8 mouse cellular contexts compared by ENCODE assay signal in the genomic region with DNA sequence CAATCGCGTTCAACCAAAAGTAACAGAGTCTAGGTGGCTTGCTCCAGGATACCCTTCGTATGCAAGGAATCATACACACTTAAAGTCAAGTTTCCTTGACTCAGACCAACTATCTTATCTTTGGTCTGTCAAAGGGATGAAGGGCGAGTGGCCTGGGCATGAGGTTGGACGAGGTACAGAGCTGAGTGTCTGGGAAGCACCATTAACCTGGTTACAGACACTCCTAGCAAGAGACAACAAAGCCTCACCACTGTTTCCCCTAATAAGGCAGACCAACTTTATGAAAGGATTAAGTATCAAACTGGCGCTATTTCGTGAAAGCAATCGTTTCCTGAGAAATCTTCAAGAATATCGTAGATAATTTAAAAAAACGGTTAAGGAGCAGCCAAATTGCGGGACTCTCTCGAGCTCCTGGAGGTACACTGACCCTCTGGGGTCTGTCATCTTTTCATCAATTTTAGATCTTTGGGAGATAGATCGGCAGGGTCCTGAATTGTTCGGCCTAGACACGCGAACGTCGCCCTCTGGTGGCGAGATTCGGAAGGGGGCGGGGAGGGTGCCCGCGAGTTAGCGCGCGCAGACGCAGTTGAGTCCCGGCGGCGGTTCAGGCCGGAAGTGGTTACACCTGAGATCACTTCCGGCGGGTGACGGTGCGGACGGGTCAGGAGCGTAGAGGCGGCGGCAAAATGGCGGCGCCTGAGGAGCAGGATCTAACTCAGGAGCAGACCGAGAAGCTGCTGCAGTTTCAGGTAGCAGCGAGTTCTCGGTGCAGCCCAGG. TPM values are rescaled to one million over a fixed set of nuclear protein-coding genes. Genes with fewer than 3 reads are reported as not detected.
DNase-seq lines count a peak whose midpoint lies in the region; ATAC-seq lines count a peak whose summit lies in the region.

Faf2 (plus strand) TSS at position 630 of the 778 bp plus-strand sequence.

- peak; percentile 99 for DNase-seq in CD4-positive, CD25-positive, alpha-beta regulatory T cell, adult 2 months (ENCODE audit: low read depth, low spot score)
- peak; percentile 86 for DNase-seq in fibroblast of lung, adult 2 months (ENCODE audit: low read depth)
- peak; percentile 99 for DNase-seq in kidney, postnatal 14 days
- peak; percentile 94 for DNase-seq in liver, embryonic 13.5 days
- peak; percentile 100 for DNase-seq in neural tube, embryonic 10.5 days (ENCODE audit: extremely low spot score, low spot score)

- H3K36me3 ChIP-seq in heart, embryonic 14.5 days (ENCODE audit: control insufficient read depth, insufficient read depth, low read length), result 0 out of 2 replicates have a peak, but pooled peaks cover 3% of the 10 kb centered on the region
- no peaks in the 10 kb centered on the region for H3K36me3 ChIP-seq in liver, embryonic 13.5 days
- no peaks in the 10 kb centered on the region for H3K36me3 ChIP-seq in stomach, embryonic 16.5 days (ENCODE audit: control insufficient read depth, insufficient read depth, low read length)

- no peaks in the 10 kb centered on the region for H3K9me3 ChIP-seq in heart, embryonic 14.5 days (ENCODE audit: control insufficient read depth, low read length)
- H3K9me3 ChIP-seq in liver, embryonic 13.5 days (replicated peaks), result no peaks in the 10 kb centered on the region
- H3K9me3 ChIP-seq in stomach, embryonic 16.5 days (replicated peaks; ENCODE audit: control insufficient read depth, low read length), result no peaks in the 10 kb centered on the region

- peak within 1 kb of the TSS; percentile 90 for H3K4me3 ChIP-seq in brown adipose tissue, adult 24 weeks (ENCODE audit: insufficient read depth, low read depth, low read length)
- peak within 1 kb of the TSS; percentile 77 to 83 for H3K4me3 ChIP-seq in heart, embryonic 14.5 days (ENCODE audit: control insufficient read depth in 1 of 2, insufficient read depth in 1 of 2, low read depth in 1 of 2, low read length in 2 of 2)
- peak within 1 kb of the TSS; percentile 93 for H3K4me3 ChIP-seq in liver, embryonic 13.5 days (replicated peaks)
- peak within 1 kb of the TSS; percentile 98 for H3K4me3 ChIP-seq in stomach, embryonic 16.5 days (replicated peaks; ENCODE audit: low read length)

- no peaks in the 10 kb centered on the region for H3K27me3 ChIP-seq in heart, embryonic 14.5 days (ENCODE audit: control insufficient read depth, insufficient read depth, low read length)
- no peaks in the 10 kb centered on the region for H3K27me3 ChIP-seq in liver, embryonic 13.5 days
- no peaks in the 10 kb centered on the region for H3K27me3 ChIP-seq in stomach, embryonic 16.5 days (ENCODE audit: control insufficient read depth, insufficient read depth, low read length)

- H3K4me2 ChIP-seq in heart, embryonic 14.5 days (ENCODE audit: low read length), result peak within 1 kb of the TSS; percentile 90
- H3K4me2 ChIP-seq in liver, embryonic 13.5 days, result peak within 1 kb of the TSS; percentile 82
- H3K4me2 ChIP-seq in stomach, embryonic 16.5 days (ENCODE audit: low read depth, low read length), result peak within 1 kb of the TSS; percentile 95

- peak; percentile 94 for ATAC-seq in heart, embryonic 14.5 days (ENCODE audit: insufficient number of reproducible peaks, insufficient read depth, low FRiP score, low read depth)
- peak; percentile 99 for ATAC-seq in liver, embryonic 13.5 days (ENCODE audit: low read depth)
- peak; percentile 98 for ATAC-seq in stomach, embryonic 16.5 days (ENCODE audit: insufficient read depth, low FRiP score)

- H3K27ac ChIP-seq in brown adipose tissue, adult 24 weeks (replicated peaks; ENCODE audit: low read depth, low read length), result peak within 1 kb of the TSS; percentile 90
- peak within 1 kb of the TSS; percentile 75 to 83 for H3K27ac ChIP-seq in heart, embryonic 14.5 days (replicated peaks in 1 of 2; ENCODE audit: control insufficient read depth in 1 of 2, insufficient read depth in 1 of 2, low read depth in 2 of 2, low read length in 2 of 2)
- H3K27ac ChIP-seq in liver, embryonic 13.5 days, result peak within 1 kb of the TSS; percentile 82
- H3K27ac ChIP-seq in stomach, embryonic 16.5 days (ENCODE audit: low read length), result peak within 1 kb of the TSS; percentile 79

- 8% methylated on average over 44 of the region's 44 CpGs for WGBS in heart, embryonic 14.5 days
- 9% methylated on average over 44 of the region's 44 CpGs for WGBS in liver, embryonic 13.5 days (ENCODE audit: insufficient replicate concordance)
- 10% methylated on average over 44 of the region's 44 CpGs for WGBS in stomach, embryonic 16.5 days

- peak within 1 kb of the TSS; percentile 97 for H3K9ac ChIP-seq in heart, embryonic 14.5 days (ENCODE audit: low read length)
- H3K9ac ChIP-seq in liver, embryonic 13.5 days, result peak within 1 kb of the TSS; percentile 92
- H3K9ac ChIP-seq in stomach, embryonic 16.5 days (ENCODE audit: low read length), result peak within 1 kb of the TSS; percentile 96

- H3K4me1 ChIP-seq in brown adipose tissue, adult 24 weeks (ENCODE audit: control insufficient read depth, insufficient read depth, insufficient read length, low read length), result peaks cover 9% of the 10 kb centered on the region
- peaks cover 0 to 12% of the 10 kb centered on the region in 2 experiments; a peak in 1 of 4 replicates for H3K4me1 ChIP-seq in heart, embryonic 14.5 days (ENCODE audit: control insufficient read depth in 2 of 2, insufficient read depth in 2 of 2, low read length in 2 of 2)
- H3K4me1 ChIP-seq in liver, embryonic 13.5 days (replicated peaks), result peaks cover 28% of the 10 kb centered on the region
- H3K4me1 ChIP-seq in stomach, embryonic 16.5 days (ENCODE audit: control insufficient read depth, insufficient read depth, low read length), result peaks cover 13% of the 10 kb centered on the region

RNA-seq across cellular contexts. Expression of gene Faf2, which starts in this region (rescaled TPM):
- 26.1 and 26.3 TPM in 2 replicates for polyA plus RNA-seq in brown adipose tissue, adult 24 weeks (2012; ENCODE audit: insufficient read depth, insufficient read length, missing spikeins)
- polyA plus RNA-seq in heart, embryonic 14.5 days (2014; fragmentation: Nextera tagmentation; extraction: Ambion mirVana), result 57.1 and 64.4 TPM in 2 replicates
- 30.5 and 33.9 TPM in 2 replicates for polyA plus RNA-seq in liver, embryonic 13.5 days (2015; fragmentation: Nextera tagmentation; extraction: Ambion mirVana)
- 67.4 and 71.9 TPM in 2 replicates for polyA plus RNA-seq in stomach, embryonic 16.5 days (2015; fragmentation: Nextera tagmentation; extraction: Ambion mirVana)

Comparison
In these comparisons a context has a peak if more than half of its experiments do, and no peak if none do; other contexts are left out.
1. Peak in every context shown above with its lines: DNase-seq, ATAC-seq, H3K4me3 ChIP-seq and H3K27ac ChIP-seq.